Mouse (Mus musculus): ENCODE results near the gene A830031A19Rik. TPM values are rescaled to one million over a fixed set of nuclear protein-coding genes. Genes with fewer than 3 reads are reported as not detected.

Gene A830031A19Rik
- total RNA-seq, 2 experiments from 2014 or later: not detected

GRCm38 (mm10) chr11:24095656-24096353 lies 21.0 kb upstream of the A830031A19Rik start:
- no peak for DNase-seq

- DNase-seq: no peak
Measured at GRCm38 (mm10) chr11:24095236-24095635, 20.4 kb upstream of the A830031A19Rik start.

DNA sequence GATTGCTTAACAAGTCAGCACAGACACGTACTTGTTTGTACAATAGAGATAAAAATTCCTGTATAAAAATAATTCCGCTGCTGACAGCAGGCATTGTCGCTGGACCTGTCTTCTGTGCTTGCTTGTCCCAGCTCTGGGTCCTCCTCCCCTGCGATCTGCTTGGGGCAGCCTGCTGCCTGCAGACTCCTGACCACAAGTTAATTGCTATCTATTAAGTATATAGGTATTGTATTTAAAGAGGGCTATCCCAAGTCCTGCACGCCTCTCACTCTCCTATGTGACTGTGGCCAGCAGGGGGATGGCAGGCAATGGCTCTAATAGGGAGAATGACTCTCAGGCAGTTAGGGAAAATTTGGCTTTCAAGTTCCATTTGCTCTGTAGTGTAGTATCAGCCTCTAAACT lies 19.2 kb upstream of the A830031A19Rik start:
- DNase-seq: no peak

- no peak for DNase-seq
Measured at GRCm38 (mm10) chr11:24092618-24093017, 17.8 kb upstream of the A830031A19Rik start.

GRCm38 (mm10) chr11:24091393-24092080 lies 16.7 kb upstream of the A830031A19Rik start:
- DNase-seq: no peak

DNA sequence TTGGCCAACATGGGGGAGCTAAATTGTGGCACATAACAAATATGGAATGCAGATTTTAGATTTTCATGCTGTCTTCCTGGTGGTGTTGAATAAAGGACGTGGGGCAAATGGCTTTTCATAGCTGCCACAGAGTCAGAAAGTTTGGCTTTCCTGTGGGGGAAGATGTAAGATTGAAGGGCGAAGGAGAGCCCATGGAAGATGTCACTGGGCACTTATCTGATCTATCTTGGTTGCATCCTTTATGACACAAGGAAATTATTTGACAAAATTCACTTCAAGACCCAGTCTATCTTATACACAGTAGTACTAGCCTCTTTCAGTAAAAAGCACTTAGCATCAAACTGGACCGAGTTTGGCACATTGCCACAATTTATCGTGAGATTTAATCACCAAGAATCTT lies 15.6 kb upstream of the A830031A19Rik start:
- DNase-seq: no peak

DNA sequence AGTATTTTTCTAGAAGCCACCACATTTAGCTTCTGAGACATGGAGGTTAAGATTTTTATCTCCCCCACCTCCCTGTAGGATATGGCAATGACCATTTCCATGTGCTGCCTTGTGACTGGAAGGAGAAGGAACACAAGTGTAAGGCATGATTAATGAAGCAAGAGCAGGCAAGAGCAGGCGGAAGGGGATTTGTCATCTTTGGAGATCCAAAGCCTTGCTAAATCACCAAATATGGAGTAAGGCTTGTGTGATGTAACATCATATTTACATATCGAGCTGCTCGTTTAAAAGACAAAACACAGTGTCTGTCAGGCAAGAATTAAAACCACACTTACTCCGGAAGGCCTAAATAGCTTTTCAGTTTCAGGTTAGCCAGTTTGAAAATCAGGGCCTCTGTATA lies 12.2 kb upstream of the A830031A19Rik start:
- DNase-seq: no peak

- DNase-seq: peak; percentile 44 to 59
Measured at GRCm38 (mm10) chr11:24085986-24086385, 11.1 kb upstream of the A830031A19Rik start.

DNA sequence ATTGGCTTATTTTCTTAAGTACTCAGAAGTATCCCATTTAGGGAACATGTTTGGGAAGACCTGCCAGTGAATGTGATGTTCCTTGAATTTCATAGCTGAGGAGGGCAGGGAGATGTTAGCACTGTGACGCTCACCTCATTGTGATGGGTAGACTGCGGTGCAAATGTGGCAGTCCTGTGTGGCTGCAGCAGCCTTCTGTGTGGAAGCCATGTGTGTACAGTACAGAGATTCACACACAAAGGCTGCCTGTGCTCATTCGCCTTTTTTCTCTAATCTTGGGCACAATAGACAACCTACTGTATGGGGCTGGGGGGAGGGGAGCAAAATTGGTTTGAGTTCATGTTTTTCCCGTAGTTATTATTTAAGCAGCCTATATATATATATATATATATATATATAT lies 9.7 kb upstream of the A830031A19Rik start:
- DNase-seq: no peak

GRCm38 (mm10) chr11:24084077-24084476 lies 9.2 kb upstream of the A830031A19Rik start:
- DNase-seq: no peak

- DNase-seq: no peak
Measured at GRCm38 (mm10) chr11:24083423-24083822, 8.6 kb upstream of the A830031A19Rik start.

DNA sequence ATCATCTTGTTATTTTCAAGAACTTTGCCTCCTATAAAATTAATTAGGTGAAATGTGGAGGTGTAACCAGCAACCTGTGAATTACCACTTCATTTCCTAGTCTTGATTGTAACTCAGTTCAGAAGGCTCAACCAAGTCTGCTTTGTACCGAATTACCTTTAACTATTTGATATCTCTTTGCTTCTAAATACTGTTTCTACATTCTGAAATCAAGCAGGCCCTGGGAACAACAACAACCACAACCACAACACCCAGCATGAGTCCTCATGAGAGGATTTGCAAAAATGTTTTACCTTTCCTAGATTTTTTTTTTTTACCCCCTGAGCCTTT lies 8.2 kb upstream of the A830031A19Rik start:
- DNase-seq: no peak

DNA sequence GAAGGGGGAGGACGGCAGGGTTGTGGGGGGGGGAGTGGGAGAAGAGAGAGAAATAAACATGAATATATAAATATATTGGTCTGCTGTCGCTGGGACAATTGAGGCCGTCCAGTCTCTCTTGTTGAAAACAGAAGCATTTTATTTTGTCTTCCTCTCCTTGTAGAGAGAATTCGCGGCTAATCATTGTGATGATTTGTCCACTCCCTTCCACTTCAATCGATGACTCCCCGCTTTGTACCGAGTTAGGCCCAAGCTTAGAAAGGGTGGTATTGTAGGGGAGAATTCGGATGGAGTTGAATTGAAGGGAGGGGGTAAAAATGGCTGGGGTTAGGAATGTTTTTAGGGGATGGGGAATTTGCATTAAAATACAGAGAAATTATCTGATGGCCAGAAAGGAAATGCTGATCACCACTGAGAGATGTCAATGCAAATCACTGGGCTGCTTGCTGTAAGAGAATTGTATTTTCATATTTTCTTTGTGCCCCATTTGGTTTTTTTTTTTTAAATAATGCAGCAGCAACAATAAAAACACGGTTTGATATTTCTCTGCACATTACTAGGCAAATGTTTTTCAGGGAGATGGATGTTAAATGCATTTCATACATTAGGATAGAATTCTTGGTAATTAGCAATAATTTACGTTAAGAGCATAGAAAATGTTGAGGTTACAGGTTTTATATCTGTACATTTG lies 7.7 kb upstream of the A830031A19Rik start:
- no peak for DNase-seq

DNA sequence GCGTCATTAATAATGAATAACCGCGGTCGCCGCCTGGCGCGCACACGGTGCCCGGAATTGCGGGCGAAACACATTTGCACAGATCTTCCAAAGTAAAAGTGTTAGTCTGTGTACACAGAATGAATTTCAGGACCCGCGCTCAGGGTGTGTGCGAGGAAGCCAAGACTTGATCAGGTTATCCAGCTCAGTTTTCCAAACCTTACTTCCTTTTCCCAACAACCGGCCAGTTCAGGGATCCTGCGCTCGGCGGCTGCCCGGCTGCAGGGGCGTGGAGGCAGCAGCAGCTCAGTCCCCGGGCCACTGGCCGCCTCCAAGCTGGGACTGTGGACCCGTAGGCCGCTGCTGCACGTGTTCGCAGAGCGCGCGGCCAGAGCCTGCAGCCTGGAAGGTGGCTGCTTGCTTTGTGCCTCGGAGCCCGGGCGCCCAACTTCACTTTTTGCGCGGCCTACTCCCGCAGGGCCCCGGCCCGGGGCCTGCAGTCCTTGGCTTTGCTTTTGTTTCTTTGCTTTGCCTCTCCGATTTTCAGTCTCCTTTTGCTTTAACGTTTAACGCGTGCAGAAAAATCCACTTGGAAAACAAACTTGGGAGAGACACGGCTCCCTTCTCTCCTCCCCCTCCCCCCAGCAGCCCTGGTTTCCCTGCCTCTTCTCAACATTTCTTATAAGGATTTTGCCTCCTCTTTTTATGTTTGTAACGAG lies 7.0 kb upstream of the A830031A19Rik start:
- peak; percentile 67 to 74 for DNase-seq

GRCm38 (mm10) chr11:24081016-24081686 lies 6.3 kb upstream of the A830031A19Rik start:
- DNase-seq: peak; percentile 66 to 78

- peak; percentile 31 to 61 for DNase-seq
Measured at GRCm38 (mm10) chr11:24080541-24080940, 5.7 kb upstream of the A830031A19Rik start.

DNA sequence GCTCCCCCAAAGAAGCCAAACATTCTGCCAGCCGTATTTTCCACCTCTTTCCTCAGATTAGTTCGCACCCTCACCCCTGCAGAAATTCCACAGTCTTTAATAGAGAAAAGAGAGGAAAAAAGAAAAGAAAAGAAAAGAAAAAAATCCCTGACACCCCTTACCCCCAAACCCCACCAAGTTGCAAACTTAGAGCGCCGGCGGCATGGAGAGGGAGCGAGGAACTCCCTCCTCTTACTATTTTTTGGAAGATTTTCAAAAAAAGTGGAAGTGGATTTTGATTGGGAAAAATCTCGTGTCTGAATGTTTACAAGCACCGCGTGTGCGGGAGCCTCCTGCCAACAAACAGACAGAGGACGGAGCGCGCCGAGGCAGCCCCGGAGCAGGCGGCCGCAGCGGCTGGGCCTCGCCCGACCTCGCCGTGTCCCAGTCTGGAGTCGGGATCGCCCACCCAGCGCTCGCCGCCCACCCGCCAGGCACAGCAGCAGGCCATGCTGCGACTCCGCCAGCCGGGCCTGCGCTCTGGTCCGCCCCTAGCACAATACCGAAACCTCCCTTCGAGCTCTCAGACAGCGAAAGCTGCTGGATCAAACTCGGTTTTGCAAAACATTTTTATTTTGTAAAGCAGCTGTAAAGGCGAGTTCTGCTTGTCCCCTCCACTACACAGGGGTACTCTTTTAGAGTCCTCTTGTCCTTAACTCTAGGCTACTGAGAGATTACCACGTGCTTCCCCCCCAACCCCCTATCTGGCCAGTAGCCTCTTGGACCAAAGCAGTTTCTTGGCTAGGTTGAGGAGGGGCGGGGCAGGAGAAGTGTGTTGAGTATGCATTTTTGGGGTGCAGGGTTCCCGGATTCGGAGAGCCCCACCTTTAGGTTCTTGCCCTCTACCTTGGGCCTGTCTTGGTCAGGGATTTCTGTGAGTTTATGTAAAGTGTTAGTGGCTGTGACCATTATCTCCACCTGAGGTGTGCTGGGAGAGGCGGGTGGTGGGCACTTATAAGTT lies 4.8 kb upstream of the A830031A19Rik start:
- DNase-seq: peak; percentile 46 to 51

DNA sequence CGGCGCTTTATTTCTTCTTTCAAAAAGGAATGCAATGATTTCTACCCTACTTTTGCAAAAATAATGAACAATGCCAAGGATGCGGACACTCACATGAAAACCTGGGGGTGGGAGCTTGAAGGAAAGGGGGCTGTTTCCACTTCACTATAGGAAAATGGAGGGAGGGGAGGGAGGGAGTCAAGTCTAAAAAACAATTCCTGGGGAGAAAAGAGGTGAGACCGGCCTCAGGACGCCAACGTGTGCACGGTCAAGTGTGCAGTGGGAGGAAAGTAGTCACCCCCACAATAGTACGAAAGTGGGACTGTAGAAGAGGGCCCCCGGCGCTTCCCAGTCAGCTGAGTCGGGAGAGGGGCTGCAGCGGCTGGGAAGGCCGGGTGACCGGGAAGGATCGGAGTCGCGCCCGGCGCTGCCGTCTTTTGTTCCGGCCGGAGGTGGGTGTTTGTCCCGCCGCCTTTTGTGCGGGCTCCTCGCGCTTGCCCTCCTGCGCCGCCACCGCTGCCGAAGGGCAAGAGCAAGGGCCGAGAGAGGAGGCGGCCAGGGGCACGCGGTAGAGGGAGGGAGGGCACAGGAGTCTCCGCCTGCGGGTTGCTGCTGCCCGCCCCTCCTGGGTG lies 4.0 kb upstream of the A830031A19Rik start:
- DNase-seq: peak; percentile 69 to 76

GRCm38 (mm10) chr11:24077795-24078705 lies 3.2 kb upstream of the A830031A19Rik start, which contains the start of gene Bcl11a:
Bcl11a (plus strand) TSS chr11:24078056.
- DNase-seq: peak; percentile 64 to 75

Data from adrenal gland, postnatal 36 days (tissue).